Mouse (Mus musculus) layer of hippocampus, adult 18-20 months (tissue): ENCODE measurements around the gene Smim26. TPM values are rescaled to one million over a fixed set of nuclear protein-coding genes. Genes with fewer than 3 reads are reported as not detected.
"Not testable (repeated sequence)": the region's sequence is repeated elsewhere in the genome, so short reads cannot be mapped to it uniquely, and the experiment has no call there.

ENCODE experiments used
- DNase-seq, 2 experiments: peaks; one replicate each; pipeline ENCODE4 v3.0.0; 2022; ENCODE audit warnings: low spot score in 2 of 2
- long read RNA-seq: library from polyadenylated mRNA; stranded (forward); transcript quantifications from one replicate; pipeline ENCODE4 v2.0.0, GENCODE M21; 2021
- total RNA-seq, 2 experiments: library from RNA; stranded (reverse); gene quantifications; 2 replicates each; pipeline ENCODE4 v1.2.3; 2021

The Smim26 gene
- total RNA-seq: 10 to 100 TPM; 60.5 to 62.2 TPM
- long read RNA-seq, transcript Smim26-201 (2 exons, 471 nt): major isoform, 14 of 14 reads
- long read RNA-seq, partial matches to known transcripts: 0 of 14 reads
- long read RNA-seq, other reads (novel, unspliced or antisense): 0 of 14 reads

- peak; percentile 79 to 89 for DNase-seq
Measured at GRCm38 (mm10) chr2:144593951-144594651, at the start of gene Smim26. Gene Smim26 (plus strand): TSS chr2:144594054.

- DNase-seq: no peak
Measured at GRCm38 (mm10) chr2:144544630-144545029, 49.2 kb upstream of the Smim26 start.

- no peak for DNase-seq
Measured at GRCm38 (mm10) chr2:144545061-144545460, 48.8 kb upstream of the Smim26 start.

- no peak for DNase-seq
Measured at GRCm38 (mm10) chr2:144545481-144545880, 48.4 kb upstream of the Smim26 start.

- DNase-seq: no peak
Measured at GRCm38 (mm10) chr2:144547559-144547958, 46.3 kb upstream of the Smim26 start.

GRCm38 (mm10) chr2:144550529-144550928 lies 43.3 kb upstream of the Smim26 start, which contains the start of gene Rbbp9:
Gene Rbbp9 (minus strand): TSS chr2:144550869.
- DNase-seq: peak; percentile 61 to 81

- no peak for DNase-seq
Measured at GRCm38 (mm10) chr2:144553905-144554304, 39.9 kb upstream of the Smim26 start.

- DNase-seq: no peak
Measured at GRCm38 (mm10) chr2:144555286-144555819, 38.5 kb upstream of the Smim26 start.

GRCm38 (mm10) chr2:144555820-144556552 lies 37.9 kb upstream of the Smim26 start, which contains the start of gene Sec23b:
Gene Sec23b (plus strand): TSS chr2:144556229.
- peak; percentile 96 to 99 for DNase-seq

GRCm38 (mm10) chr2:144588723-144589122 lies 5.1 kb upstream of the Smim26 start:
- no peak for DNase-seq

- not testable (repeated sequence) for DNase-seq
Measured at GRCm38 (mm10) chr2:144593036-144593435, 818 bp upstream of the Smim26 start.

GRCm38 (mm10) chr2:144598006-144598405 lies 4.2 kb downstream of the Smim26 start:
- no peak for DNase-seq

- DNase-seq: peak; percentile 79 to 91
Measured at GRCm38 (mm10) chr2:144599831-144600687, 6.2 kb downstream of the Smim26 start, which contains the start of gene Dtd1. Gene Dtd1 (plus strand): TSS chr2:144599897.

- no peak for DNase-seq
Measured at GRCm38 (mm10) chr2:144601576-144601975, 7.7 kb downstream of the Smim26 start.

- no peak for DNase-seq
Measured at GRCm38 (mm10) chr2:144613956-144614355, 20.1 kb downstream of the Smim26 start.

- DNase-seq: no peak
Measured at GRCm38 (mm10) chr2:144617074-144617874, 23.4 kb downstream of the Smim26 start.

GRCm38 (mm10) chr2:144621491-144621890 lies 27.6 kb downstream of the Smim26 start:
- no peak for DNase-seq

- DNase-seq: no peak
Measured at GRCm38 (mm10) chr2:144633551-144633950, 39.7 kb downstream of the Smim26 start.

GRCm38 (mm10) chr2:144634231-144634630 lies 40.4 kb downstream of the Smim26 start:
- DNase-seq: no peak

GRCm38 (mm10) chr2:144634729-144635128 lies 40.9 kb downstream of the Smim26 start:
- DNase-seq: no peak
